Mouse (Mus musculus) megakaryocyte, embryonic 14.5 days (primary cell): ENCODE data around the gene Pom121l2.

Source experiments
- FLI1 ChIP-seq: IDR thresholded peaks from 2 replicates; pipeline ENCODE4 v1.6.1; 2012; ENCODE audit warnings: low read length, inconsistent platforms, mixed read lengths
- GATA1 ChIP-seq: IDR thresholded peaks from 3 replicates; pipeline ENCODE4 v1.6.1; 2012; ENCODE audit warnings: mixed read lengths, low read length, inconsistent platforms, borderline replicate concordance

DNA sequence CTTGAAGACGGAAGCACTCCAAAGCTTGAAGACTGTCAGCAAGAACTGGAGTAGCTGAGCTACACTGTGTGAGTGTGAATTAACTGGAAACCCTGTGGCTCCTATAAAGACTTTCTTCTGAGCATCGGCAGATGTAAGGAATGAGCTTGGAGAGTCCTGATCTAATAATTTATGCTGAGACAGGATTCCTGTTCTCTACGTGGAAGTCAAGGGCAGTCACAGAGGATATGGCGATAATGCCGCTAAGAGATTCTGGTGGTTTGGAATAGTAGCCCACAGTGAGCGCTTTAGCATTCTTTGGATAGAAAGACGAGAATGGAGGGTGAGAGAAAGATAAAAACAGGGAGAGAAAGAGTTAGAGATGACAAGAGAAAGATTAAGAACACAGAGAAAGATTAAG lies 26.9 kb downstream of the Pom121l2 start:
- no peak for TF ChIP-seq GATA1
- TF ChIP-seq FLI1 = no peak
